Mouse (Mus musculus) midbrain, embryonic 13.5 days (tissue): Measurements from ENCODE around the gene Glmn. TPM values are rescaled to one million over a fixed set of nuclear protein-coding genes. Genes with fewer than 3 reads are reported as not detected.
A peak's percentile ranks its signal among the peaks of the same experiment; 100 is the strongest.

Source experiments
- ATAC-seq: fragments of 200-750 bp; cut with Nextera tagmentation; 2 replicates; pipeline ENCODE4 v1.8.0; 2017; ENCODE audit warnings: mild to moderate bottlenecking, moderate TSS enrichment, moderate library complexity
- H3K27ac ChIP-seq: fragments of 300-500 bp; sonication (generic); 2 replicates; pipeline ENCODE4 v1.5.1; 2015; ENCODE audit warnings: inconsistent platforms, mild to moderate bottlenecking, moderate library complexity
- H3K27me3 ChIP-seq: fragments of 300-500 bp; sonication (generic); 2 replicates; pipeline ENCODE4 v1.6.1; 2015; ENCODE audit warnings: mild to moderate bottlenecking, inconsistent platforms
- H3K36me3 ChIP-seq: fragments of 300-500 bp; sonication (generic); 2 replicates; pipeline ENCODE4 v1.6.1; 2015; ENCODE audit warnings: mild to moderate bottlenecking, inconsistent platforms
- H3K4me1 ChIP-seq: fragments of 300-500 bp; sonication (generic); replicated peaks from 2 replicates; pipeline ENCODE4 v1.6.1; 2015; ENCODE audit warnings: inconsistent platforms
- H3K4me2 ChIP-seq: fragments of 300-500 bp; sonication (generic); replicated peaks from 2 replicates; pipeline ENCODE4 v1.6.1; 2015; ENCODE audit warnings: moderate library complexity, mild to moderate bottlenecking, inconsistent platforms
- H3K4me3 ChIP-seq: fragments of 300-500 bp; sonication (generic); replicated peaks from 2 replicates; pipeline ENCODE4 v1.5.1; 2015; ENCODE audit warnings: mild to moderate bottlenecking, inconsistent platforms
- H3K9ac ChIP-seq: fragments of 300-500 bp; sonication (generic); replicated peaks from 2 replicates; pipeline ENCODE4 v1.6.1; 2015; ENCODE audit warnings: mild to moderate bottlenecking, inconsistent platforms
- H3K9me3 ChIP-seq: fragments of 300-500 bp; sonication (generic); 2 replicates; pipeline ENCODE4 v1.6.1; 2016; ENCODE audit warnings: mild to moderate bottlenecking, inconsistent platforms
- WGBS: fragments of 180-500 bp; shearing (Covaris S2); methylation state at CpG from one replicate; pipeline ENCODE4 v1.1.7; 2015; 5-methylcytosine and 5-hydroxymethylcytosine counted together
- polyA plus RNA-seq: library from polyadenylated mRNA; unstranded; fragments of >200 nt; fragmentation: Nextera tagmentation; extraction: Ambion mirVana; gene quantifications from 2 replicates; pipeline ENCODE4 v1.2.1, GENCODE M21; 2015

Glmn gene
- polyA plus RNA-seq, 1 experiment from 2014 or later, result 32.6 TPM

DNA sequence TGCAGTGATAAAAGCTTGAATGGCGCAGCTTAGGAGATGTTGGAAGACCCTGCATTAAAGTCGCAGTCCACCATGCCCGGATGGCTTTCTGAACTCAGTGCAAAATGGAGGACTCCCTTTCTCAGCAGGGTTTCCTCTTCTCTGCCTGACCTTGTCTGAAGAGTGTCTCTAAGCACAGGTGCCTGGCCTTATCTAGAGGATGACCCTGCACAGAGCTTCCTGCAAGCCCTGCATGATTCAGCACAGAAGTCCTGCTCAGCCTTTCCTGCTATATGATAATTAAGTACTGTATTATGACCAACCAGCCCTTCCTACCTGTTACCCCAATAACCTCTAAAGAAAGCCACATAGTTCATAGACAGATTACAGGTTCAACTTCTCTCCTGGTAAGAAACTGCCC, 82.2 kb downstream of the Glmn start:
- Histone ChIP-seq H3K4me3 (no peak overlapping the region), H3K9ac (no peak overlapping the region), H3K4me2 (no peak overlapping the region), H3K27me3 (no peaks in the 10 kb centered on the region), H3K4me1 (no peaks in the 10 kb centered on the region), H3K36me3 (peaks cover 4% of the 10 kb centered on the region; the same call in 1 of the 2 replicates), H3K9me3 (no peaks in the 10 kb centered on the region), H3K27ac (no peak overlapping the region)
- ATAC-seq, result no peak
- 92% methylated on average over 3 of the region's 3 CpGs for WGBS

DNA sequence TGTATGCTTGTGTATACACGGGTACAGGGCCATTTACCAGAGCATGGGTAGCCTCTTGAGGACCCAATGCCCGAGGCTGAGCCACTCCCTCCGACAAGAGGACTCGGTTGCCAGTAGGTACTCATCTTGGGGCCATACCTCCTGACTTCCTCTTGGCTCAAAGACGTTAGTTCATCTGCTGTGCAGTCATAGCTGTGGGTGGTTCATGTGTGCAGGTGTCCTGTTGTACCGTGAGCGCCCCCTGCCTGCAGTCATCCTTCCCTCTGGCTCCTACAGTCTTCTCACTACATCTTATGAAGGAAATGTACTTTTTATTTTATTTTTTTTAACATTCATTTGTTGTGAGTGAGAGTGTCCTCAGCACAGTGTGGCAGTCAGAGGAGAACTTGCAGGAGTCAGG, 84.1 kb downstream of the Glmn start:
- Histone ChIP-seq H3K4me1 (no peaks in the 10 kb centered on the region), H3K4me2 (no peak overlapping the region), H3K27me3 (no peaks in the 10 kb centered on the region), H3K36me3 (peaks cover 8% of the 10 kb centered on the region; the same call in 1 of the 2 replicates), H3K27ac (no peak overlapping the region), H3K9me3 (no peaks in the 10 kb centered on the region), H3K4me3 (no peak overlapping the region), H3K9ac (no peak overlapping the region)
- 48% methylated on average over 7 of the region's 7 CpGs for WGBS
- peak; percentile 55 for ATAC-seq

DNA sequence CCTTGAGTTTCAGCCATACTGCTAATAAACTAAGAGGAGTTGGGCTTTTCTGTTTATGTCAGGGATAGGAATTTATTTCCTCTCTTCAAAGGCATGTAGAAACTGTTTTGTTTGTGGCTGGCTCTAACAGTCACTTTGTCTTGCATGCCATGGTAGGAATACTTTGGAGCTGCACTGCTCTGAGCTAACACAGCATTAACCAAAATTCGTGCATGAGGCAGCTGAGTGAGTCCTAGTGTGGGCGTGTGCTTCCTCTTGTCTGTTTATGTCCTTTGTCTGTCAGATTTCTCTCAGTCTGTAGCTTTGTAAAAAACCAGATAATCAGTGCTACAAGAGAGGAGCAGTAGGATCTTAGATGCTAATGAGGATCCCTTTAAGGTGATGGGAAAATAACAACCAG, 86.4 kb downstream of the Glmn start:
- ATAC-seq, result no peak
- 70% methylated on average over 2 of the region's 2 CpGs for WGBS

DNA sequence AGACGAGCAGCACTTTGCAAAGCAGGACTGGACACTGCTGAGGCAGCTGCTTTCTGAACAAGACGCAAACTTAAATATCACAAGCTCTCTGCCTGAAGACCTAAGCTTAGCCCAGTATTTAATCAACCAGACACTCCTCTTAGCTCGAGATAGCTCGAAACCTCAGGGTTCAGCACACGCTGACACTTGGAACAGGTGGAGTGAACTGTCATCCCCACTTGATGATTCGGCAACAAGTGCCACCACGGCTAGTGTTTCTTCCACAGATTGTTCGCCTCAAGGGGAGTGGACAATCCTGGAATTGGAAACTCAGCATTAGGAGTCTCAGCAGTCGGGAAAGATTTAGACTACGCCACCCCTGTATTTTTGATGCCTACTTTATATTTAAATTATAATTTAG, 87.2 kb downstream of the Glmn start:
- Histone ChIP-seq H3K27ac (no peak overlapping the region), H3K4me2 (no peak overlapping the region)
- ATAC-seq, result no peak

More for the DNA sequence above, 86.4 kb downstream of the Glmn start:
- no peaks in the 10 kb centered on the region for H3K4me1 ChIP-seq
- H3K36me3 ChIP-seq, result peaks cover 25% of the 10 kb centered on the region
- H3K27me3 ChIP-seq, result no peaks in the 10 kb centered on the region
- no peak overlapping the region for H3K4me3 ChIP-seq
- H3K4me2 ChIP-seq, result no peak overlapping the region
- H3K9ac ChIP-seq, result no peak overlapping the region
- H3K27ac ChIP-seq, result no peak overlapping the region
- H3K9me3 ChIP-seq, result no peaks in the 10 kb centered on the region

DNA sequence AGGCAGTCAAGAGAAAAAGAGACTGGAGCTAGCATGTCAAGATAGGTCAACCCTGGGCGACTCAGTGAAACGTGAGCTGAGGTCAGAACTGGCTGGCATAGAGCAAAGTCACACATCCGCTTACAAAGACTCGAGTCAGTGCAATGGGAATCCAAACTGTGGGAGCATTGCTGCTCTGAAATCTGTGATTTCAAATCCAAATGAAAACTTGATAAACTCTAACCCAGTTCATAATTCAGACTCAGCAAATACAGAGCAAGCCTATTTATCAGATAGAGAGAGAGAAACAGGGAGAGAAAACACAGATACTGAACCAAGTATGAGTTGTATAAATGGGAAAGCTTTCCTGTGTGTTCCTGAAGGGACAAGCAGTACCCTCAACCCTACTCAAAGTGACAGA, 90.4 kb downstream of the Glmn start, which contains the start of gene Gm42669:
TSS of gene Gm42669 (plus strand) at position 301 of the 400 bp plus-strand sequence.
- Histone ChIP-seq H3K9me3 (no peaks in the 10 kb centered on the region), H3K27ac (no peak within 1 kb of the TSS), H3K4me3 (no peak within 1 kb of the TSS), H3K9ac (no peak within 1 kb of the TSS), H3K4me1 (no peaks in the 10 kb centered on the region), H3K27me3 (no peaks in the 10 kb centered on the region), H3K36me3 (peaks cover 47% of the 10 kb centered on the region), H3K4me2 (no peak within 1 kb of the TSS)
- ATAC-seq, result no peak
- 82% methylated on average over 4 of the region's 4 CpGs for WGBS

More for the DNA sequence above, 87.2 kb downstream of the Glmn start:
- Histone ChIP-seq H3K36me3 (peaks cover 29% of the 10 kb centered on the region), H3K9ac (no peak overlapping the region), H3K27me3 (no peaks in the 10 kb centered on the region), H3K4me3 (no peak overlapping the region), H3K9me3 (no peaks in the 10 kb centered on the region), H3K4me1 (no peaks in the 10 kb centered on the region)
- 91% methylated on average over 10 of the region's 10 CpGs for WGBS

DNA sequence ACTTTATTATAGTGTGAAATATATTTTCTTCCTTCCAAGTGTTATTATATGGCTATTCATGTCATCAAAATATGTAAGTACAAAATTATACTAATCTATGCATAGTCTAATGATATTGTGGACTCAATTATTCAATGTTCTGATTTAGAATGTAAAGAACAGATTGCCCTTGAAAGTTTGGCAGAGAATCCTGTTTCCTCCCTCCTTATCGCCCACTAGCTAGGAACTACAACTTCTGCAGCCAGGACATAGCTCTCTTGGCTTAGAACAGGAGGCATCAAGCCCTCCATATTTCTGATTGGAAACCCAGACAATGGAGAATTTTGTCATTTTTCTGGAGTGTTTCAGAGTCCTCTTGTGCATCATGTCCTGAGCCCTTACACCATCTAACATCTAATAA, 96.9 kb downstream of the Glmn start:
- no peak overlapping the region for H3K27ac ChIP-seq

DNA sequence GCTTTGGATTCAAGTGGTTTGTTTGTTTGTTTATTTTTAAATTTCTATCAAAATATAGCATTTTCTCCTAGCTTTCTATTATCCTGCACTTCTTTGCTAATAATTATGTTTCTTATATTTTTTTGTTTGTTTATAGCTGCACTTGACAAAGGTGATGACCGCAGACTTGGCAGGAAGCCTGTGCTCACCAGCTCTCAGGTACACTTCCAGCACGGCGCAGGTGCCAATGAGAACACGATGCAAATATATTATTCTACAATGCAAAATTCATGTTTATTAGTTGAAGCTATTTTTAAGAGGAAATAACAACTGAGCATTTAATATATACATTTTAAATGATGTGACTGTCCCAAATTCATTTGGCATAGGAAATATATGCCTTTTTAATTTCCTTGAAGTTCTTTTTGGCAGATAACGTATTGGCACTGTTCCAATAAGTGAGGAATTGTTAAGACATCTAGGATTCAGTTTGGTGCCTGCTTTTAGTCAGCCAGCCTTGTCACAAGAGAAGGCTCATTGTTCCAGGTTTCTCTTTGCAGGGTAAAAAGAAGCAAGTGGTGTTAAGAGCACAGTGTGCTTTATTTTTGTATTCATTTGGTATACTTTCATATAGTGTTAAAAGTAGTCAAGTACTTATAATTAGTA, 97.7 kb downstream of the Glmn start:
- H3K27ac ChIP-seq, result no peak overlapping the region
- ATAC-seq, result no peak
- H3K27me3 ChIP-seq, result no peaks in the 10 kb centered on the region
- no peaks in the 10 kb centered on the region for H3K9me3 ChIP-seq
- H3K4me1 ChIP-seq, result peaks cover 34% of the 10 kb centered on the region
- H3K9ac ChIP-seq, result no peak overlapping the region
- no peak overlapping the region for H3K4me3 ChIP-seq
- H3K36me3 ChIP-seq, result peaks cover 16% of the 10 kb centered on the region
- WGBS, result 87% methylated on average over 5 of the region's 5 CpGs
- no peak overlapping the region for H3K4me2 ChIP-seq

More for the DNA sequence above, 96.9 kb downstream of the Glmn start:
- Histone ChIP-seq H3K9ac (no peak overlapping the region), H3K4me2 (no peak overlapping the region), H3K4me1 (peaks cover 34% of the 10 kb centered on the region), H3K9me3 (no peaks in the 10 kb centered on the region), H3K36me3 (peaks cover 23% of the 10 kb centered on the region), H3K27me3 (no peaks in the 10 kb centered on the region), H3K4me3 (no peak overlapping the region)
- 87% methylated on average over 1 of the region's 1 CpGs for WGBS
- no peak for ATAC-seq

Other genes with a start within 250 kb of the Glmn start
- 0.77 and 1.1 TPM in 2 replicates for gene Ephx4, start 195.2 kb downstream of the Glmn start, polyA plus RNA-seq
- gene Lpcat2b, start 166.3 kb downstream of the Glmn start, polyA plus RNA-seq, result not detected in 2 replicates
- 14.5 and 17.9 TPM in 2 replicates for gene Btbd8, start 159.9 kb downstream of the Glmn start, polyA plus RNA-seq
- gene Gm42669, start 90.3 kb downstream of the Glmn start, polyA plus RNA-seq, result 0.30 and 0.39 TPM in 2 replicates
- gene 1700028K03Rik, start 63.2 kb downstream of the Glmn start, polyA plus RNA-seq, result 0.30 and 0.45 TPM in 2 replicates
- gene Rpap2, start 515 bp downstream of the Glmn start, polyA plus RNA-seq, result 21.9 and 23.6 TPM in 2 replicates
- gene Gfi1, start 128.1 kb upstream of the Glmn start, polyA plus RNA-seq, result not detected in 2 replicates
- gene Ube2d2b, start 232.2 kb upstream of the Glmn start, polyA plus RNA-seq, result 0.12 TPM in 1 of 2 replicates, not detected in the other